Mouse (Mus musculus): ENCODE measurements around the gene Krr1. TPM values are rescaled to one million over a fixed set of nuclear protein-coding genes. Genes with fewer than 3 reads are reported as not detected.

The Krr1 gene
- polyA plus RNA-seq, 1 experiment: not detected

Other genes with a start within 250 kb of the Krr1 start
- gene Glipr1, start 30.0 kb downstream of the Krr1 start, polyA plus RNA-seq (2012; ENCODE audit: insufficient read depth, insufficient read length, low replicate concordance, missing spikeins): not detected in 2 replicates
- gene Glipr1l1, start 87.5 kb downstream of the Krr1 start, polyA plus RNA-seq (2012; ENCODE audit: insufficient read depth, insufficient read length, low replicate concordance, missing spikeins): not detected in 2 replicates
- not detected in 2 replicates for gene Glipr1l2, start 110.7 kb downstream of the Krr1 start, polyA plus RNA-seq (2012; ENCODE audit: insufficient read depth, insufficient read length, low replicate concordance, missing spikeins)
- not detected in 2 replicates for gene Glipr1l3, start 187.7 kb downstream of the Krr1 start, polyA plus RNA-seq (2012; ENCODE audit: insufficient read depth, insufficient read length, low replicate concordance, missing spikeins)
- gene Caps2, start 191.0 kb downstream of the Krr1 start, polyA plus RNA-seq (2012; ENCODE audit: insufficient read depth, insufficient read length, low replicate concordance, missing spikeins): not detected in 2 replicates